Mouse (Mus musculus): ENCODE results near the gene 1500009C09Rik.
A peak's percentile ranks its signal among the peaks of the same experiment; 100 is the strongest.

The 1500009C09Rik gene

DNA sequence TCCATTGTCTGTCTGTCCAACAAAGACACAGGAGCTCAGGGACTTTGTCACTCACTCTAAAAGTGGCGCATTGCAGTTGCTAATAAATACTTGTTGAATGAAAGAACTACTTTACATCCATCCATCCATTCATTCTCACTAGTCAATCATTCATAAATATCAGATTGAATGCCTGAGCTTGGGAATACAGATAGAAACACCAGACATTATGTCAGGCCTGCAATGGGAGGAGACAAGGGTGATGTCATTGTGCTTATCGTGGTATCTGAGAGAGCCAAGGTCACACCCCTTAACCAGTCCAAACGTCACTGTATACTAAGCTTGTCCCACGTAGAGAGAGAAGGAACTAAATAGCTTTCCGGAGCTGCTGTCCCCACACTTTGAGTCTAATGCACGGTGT lies at the start of gene 1500009C09Rik:
Gene 1500009C09Rik, plus strand, starts transcription at position 301 of the 400 bp plus-strand sequence.
- DNase-seq (ENCODE audit: low read depth) = peak; percentile 38

DNA sequence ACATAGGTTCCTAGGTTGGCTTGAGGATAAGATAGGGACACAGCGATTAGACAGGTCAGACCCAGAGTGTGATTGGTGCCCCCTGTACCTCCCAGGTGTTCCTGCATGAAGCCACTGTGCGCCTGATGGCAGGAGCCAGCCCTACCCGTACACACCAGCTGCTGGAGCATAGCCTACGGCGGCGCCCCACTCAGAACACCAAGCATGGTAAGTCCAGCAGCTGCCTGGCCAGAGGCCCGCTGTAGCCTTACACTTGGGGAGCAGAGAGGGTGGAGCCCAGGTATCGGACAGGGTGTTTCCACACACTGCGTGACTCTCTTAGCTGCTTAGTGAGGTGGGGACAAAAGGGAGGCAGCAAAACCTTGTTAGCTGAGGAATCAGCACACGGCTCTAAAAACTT lies 49.1 kb upstream of the 1500009C09Rik start:
- DNase-seq (ENCODE audit: low read depth) = no peak

DNA sequence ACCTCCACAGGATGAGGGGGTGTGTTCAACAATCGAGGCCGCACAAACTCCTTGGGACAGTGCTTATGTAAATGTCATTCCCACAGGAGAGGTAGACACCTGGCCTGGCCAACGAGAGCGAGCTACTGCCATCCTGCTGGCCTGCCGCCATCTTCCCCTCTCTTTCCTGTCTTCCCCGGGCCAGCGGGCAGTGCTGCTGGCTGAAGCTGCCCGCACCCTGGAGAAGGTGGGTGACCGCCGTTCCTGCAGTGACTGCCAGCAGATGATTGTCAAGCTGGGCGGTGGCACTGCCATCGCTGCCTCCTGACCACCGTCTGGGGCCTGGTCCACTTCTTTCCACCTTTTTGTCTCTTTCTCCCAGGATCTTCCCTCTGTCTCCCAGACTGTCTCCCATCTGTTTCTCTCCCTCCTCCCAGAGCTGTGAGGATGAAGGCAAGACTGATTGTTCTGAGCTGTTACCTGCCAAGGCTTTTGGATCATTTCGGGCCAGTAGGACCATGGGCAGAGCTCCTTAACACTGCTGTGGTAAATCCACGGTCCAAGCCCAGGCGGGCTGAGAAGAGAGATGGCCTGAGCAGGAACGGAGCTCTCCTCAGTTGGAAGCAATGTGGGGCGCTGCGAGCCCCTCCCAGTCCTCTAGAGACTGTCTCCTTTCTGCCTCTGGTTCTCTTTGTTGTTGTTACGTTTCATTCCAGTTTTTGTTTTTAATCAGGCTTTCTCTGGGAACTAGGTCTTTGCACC lies 48.4 kb upstream of the 1500009C09Rik start:
- DNase-seq (ENCODE audit: low read depth) = no peak

DNA sequence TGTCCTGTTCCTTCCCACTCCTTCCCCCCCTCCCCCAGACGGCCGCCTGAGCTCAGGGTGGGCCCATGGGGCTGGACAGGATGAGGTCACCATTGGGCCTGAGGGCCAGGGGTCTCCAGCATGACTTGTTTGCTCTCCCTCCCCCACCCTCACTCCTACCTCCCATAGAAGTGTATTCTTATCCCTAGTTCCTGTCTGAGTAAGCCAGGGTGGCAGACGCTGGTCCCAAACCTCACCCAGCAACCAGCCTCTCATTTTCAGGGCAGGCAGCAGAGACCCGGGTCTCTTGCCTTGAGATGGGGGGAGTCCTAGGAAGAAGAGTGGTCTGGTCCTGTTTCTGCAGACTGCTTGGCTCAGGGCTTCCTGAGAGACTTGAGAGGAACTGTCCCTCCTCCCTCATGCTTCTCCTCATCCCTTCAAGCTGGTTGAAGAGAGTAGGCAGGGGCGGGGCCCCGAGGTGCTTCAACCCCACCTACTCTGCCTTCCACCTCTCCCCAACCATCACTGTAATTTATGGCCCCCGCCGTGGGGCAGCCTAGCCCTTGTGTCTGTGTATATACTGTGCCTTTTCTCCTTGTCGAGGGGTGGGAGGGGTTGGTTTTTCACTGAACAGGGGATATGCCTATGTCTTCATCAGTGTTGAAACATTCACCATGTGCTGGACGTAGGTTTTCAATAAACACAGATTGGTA lies 47.4 kb upstream of the 1500009C09Rik start:
- DNase-seq (ENCODE audit: low read depth) = no peak

DNA sequence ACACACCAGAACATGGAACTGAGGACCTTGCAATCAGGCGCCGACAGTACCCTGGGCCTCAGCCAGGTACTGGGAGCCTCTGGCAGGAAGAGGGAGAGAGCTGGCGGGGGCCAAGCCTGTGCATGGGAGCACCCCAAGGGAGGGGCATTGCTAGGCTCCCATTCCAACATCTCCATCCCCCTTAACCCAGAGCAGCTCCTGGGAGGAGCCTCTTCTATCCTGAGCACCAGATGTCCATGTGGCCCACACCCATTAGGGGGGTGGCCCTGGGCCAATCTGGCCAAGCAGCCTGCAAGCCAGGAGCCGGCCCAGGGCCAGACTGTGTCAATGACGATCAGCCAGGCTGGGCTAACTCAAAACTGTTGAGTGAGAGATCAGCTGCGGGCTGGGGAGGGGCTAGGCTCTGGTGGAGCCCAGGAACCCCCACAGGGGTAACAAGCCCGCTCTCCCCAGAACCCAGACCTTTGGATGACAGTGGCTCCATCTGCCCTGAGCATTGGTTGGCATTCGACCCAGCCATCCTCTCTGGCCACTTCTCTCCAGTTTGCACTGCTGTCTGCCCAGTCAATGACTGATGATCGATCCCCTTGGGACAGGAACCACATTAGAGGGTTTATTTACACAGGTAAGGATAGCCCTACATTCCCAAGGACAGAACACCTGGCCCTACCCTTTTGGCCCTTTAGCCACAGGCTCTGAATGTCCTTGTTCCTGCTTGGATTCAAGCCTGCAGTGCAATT lies 45.7 kb upstream of the 1500009C09Rik start:
- DNase-seq (ENCODE audit: low read depth) = no peak

DNA sequence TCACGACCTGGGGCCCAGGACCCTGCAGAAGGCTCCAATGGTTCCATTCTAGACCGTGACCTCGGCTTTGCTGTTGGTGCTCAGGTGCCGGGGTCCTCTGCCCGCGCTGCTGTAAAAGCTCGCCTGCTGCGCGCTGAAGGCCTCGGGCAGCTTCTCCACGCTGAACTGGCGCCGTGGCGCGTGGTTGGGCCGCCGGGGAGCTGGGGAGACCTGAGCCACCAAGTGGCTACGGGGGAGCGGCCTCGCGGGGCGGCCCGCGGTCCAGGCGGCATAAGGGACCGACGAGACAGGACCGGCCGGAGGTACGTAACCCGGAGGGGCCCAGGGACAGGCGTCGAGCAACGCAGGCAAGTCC lies 45.1 kb upstream of the 1500009C09Rik start:
- DNase-seq (ENCODE audit: low read depth) = no peak

DNA sequence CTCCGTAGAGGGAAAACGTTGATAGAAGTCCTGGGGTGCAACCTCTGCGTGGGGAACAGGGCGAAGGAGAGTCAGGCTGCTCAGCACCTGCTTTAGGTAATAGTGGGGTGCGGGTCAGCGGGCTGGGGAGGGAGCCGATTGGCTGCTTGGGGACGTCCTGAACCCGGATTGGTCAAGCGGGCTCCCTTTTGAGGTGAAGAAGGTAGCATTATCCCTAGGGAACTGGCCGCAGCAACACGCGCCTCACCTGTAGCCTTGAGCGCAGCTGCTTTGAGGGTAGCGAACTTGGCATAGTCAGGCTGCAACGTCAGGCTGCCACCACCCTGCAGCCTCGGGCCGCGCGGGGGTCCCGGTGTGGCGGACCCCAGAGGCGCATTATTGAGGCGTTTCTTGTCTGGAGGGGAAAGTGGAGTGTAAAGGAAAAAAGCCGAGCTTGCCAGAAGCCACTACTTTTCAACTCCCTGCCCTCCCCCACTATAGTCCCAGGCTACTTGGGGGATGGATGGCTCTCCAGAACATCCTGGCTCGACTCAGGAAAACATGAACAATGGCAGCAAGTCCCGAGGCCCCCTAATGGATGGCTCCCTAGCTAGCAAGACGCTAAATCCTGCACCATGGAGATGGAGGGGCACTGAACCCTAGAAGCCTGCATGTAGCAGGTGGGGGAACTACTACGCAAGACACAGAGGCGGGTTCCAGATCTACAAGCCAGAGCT lies 44.5 kb upstream of the 1500009C09Rik start:
- DNase-seq (ENCODE audit: low read depth) = no peak

DNA sequence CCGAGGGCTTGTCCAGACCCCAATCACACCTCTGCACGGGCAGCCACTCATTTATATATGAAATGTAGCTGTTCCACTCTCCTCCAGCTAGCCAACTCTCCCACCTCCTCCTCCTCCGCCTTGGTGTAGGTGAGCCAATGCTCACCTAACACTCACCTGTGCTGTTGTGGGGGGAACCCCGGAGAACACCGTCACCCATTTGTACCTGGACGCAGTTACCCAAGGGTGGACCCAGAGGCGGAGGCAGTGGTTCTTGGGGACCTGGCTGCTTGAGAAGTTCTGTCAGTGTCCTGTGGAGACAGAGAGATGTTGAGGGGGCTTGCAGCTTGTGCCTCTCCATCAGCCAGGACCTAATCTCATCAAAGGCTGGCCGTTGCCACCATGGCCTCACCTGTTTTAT lies 43.9 kb upstream of the 1500009C09Rik start:
- DNase-seq (ENCODE audit: low read depth) = no peak

DNA sequence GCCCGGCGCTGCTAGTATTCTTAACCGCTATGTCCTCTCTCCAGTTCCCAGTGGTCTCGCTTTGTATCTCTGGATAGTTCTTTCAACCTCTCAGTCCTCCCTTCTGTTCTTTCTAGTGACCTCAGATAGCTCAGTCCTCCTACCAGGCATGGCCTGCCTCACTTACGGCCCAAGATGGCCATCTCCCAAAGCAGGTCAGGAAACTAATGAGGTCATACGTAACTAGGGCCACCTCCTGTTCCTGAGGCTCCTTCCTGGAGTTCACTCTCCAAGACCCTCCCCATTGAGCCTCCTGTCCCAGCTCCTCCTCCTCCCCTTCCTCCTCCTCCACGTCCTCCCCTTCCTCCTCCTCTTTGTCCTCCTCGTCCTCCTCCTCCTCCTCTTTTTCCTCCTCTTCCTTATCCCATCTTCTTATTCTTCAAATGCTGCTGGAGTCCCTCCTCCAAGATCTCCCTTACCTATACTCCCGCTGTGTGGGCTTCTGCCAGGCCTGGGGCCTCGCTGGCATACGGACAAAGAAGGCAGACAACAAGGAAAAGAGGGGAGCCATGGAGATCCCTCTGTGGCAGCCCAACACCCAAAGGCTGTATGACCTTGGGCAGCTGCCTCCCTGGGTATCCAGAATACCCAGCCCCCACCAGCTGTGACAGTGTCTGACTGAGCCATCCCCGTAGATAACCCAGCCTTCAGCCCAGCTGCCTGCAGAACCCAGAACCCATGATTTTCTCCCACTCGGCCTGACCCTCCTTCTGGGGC lies 42.7 kb upstream of the 1500009C09Rik start:
- no peak for DNase-seq (ENCODE audit: low read depth)

DNA sequence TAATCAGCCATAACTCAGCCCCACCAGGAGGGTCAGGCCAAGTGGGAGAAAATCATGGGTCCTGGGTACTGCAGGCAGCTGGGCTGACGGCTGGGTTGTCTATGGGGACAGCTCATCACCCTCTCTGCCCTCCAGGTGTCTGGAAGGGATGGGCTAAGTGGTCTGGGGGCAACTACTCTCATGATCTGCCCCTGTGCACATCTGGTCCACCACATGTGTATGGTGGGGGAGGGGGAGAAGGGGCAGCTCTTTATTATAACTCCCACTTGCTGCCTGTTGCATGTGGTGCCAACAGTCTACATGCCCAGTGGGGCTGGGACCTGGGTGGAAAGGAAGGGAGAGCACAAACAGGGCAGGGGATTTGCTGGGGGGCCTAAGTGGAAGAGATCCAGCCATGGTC lies 41.4 kb upstream of the 1500009C09Rik start:
- no peak for DNase-seq (ENCODE audit: low read depth)

DNA sequence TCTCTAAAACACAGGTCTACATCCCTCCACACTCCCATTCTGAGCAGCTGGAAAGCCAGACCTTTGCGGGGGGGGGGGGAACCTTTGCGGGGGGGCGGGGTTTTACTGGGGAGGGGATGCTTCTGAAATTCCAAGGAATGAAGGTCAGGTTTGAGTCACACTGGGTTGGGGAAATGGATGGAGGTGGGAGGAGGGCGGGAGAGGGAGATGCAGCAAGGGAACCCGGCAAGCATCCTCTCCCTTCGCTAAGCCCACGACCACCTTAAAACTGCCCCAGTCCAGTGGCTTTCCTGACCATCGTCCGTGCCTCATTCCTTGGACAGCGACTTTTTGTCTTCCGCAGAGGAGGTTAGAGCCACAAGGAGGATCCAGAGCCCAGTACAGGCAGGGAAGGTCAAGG lies 40.9 kb upstream of the 1500009C09Rik start:
- no peak for DNase-seq (ENCODE audit: low read depth)

DNA sequence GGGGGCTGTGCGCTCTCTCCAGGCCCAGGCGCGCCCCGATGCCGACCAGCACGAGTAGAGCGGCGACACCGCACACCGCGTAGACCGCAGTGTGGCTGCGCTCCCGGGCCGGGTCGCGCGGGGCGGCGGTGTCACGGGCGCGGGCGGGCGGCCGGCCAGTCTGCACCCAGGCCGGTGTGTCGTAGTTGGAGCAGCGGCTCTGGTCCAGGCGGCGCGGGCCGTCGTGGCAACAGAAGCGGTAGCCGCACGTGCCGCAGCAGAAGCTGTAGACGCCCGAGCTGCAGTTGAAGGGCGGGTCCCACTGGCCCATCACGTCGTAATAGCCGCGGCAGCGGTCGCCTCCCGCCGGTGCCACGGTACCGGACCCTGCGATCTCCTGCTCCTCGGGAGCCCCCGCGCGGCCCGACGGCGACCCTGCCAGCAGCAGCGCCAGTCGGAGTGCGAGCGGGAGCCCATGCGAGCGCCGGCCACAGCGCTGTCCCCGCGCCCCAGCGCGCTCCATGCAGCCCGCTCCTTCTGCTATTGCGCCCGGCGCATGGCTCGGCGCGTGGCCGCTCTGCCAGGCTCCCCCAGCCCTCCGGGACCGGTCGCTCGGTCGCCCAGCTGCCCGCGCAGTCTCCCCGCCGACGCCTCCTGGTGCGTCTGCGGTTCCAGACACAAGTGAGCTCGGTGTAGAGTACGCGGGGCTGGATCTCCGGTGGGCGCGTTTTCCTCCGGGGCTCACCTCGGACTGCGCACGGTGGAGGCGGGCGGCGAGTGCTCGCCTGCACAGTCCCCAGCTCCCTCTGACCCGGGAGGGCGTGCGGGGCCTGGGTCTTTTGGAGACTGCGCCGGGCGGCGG lies 40.1 kb upstream of the 1500009C09Rik start:
- DNase-seq (ENCODE audit: low read depth) = no peak

DNA sequence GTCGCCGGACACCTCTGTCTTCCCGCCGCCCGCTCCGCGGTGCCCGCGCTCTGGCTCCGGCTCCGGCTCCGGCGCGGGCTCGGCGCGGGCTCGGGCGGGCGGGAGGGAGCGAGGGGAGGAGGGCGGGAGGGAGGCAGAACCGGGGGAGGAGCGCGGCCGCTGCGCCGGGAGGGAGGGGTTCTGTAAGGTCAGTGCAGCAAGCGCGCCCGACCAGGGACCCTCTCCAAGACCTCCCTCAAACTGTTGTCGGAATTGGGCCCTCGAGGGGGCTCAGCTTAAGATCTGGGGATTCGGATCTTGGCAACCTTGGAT lies 39.5 kb upstream of the 1500009C09Rik start, which contains the start of gene Shisa8:
Gene Shisa8, minus strand, starts transcription at position 64 of the 312 bp plus-strand sequence.
- no peak for DNase-seq (ENCODE audit: low read depth)

DNA sequence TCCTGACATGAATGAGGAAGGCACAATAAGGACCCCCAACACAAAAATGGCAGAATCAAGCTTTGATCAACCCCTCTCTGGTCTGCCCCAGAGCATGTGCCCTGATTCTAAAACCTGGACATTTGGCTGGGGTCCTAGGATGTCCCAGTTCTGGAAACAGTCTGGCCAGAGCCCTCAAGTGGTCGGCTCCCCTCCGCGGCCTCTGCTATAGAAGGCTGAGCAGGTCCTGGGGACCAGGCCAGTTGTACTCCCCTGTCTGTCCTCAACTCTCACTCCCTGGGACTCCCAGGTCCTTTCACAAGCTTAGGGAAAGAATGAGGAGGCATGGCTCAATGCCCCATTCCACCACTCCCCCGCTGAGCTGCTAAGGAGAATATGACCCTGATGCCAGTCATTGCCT lies 39.0 kb upstream of the 1500009C09Rik start:
- no peak for DNase-seq (ENCODE audit: low read depth)

DNA sequence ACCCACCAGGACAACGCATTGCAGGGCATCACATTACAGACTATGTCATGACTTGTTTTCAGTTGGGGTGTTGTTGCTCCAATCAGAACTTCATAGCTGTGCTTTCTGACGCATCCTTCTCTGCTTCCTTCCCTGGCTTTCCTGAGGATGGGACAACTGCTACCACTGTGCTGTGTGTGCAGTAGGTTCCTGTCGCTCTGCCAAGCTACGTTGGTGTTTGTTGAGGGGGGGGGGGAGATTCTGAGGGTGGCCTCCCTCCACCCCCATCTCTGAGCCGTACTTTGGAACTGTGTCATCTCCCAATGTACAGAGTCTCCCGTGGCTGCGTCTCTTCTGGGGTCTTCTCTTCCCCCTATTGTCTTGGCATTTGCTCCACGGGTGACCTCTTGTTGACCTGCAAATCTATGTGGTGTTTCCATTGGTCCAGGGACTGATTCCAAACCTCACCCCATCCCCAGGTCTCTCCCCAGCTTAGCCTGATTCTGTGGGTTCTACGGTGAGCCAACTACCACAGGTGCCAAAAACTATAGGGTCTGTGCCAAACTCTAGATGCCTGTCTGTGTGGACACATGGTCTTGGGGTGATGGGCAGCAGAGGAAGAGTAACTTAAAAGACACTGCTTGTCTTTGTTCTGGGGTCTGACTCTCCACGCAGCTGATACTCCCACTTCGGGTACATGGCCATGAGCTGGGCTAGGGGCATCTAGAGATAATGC lies 36.7 kb upstream of the 1500009C09Rik start:
- no peak for DNase-seq (ENCODE audit: low read depth)

DNA sequence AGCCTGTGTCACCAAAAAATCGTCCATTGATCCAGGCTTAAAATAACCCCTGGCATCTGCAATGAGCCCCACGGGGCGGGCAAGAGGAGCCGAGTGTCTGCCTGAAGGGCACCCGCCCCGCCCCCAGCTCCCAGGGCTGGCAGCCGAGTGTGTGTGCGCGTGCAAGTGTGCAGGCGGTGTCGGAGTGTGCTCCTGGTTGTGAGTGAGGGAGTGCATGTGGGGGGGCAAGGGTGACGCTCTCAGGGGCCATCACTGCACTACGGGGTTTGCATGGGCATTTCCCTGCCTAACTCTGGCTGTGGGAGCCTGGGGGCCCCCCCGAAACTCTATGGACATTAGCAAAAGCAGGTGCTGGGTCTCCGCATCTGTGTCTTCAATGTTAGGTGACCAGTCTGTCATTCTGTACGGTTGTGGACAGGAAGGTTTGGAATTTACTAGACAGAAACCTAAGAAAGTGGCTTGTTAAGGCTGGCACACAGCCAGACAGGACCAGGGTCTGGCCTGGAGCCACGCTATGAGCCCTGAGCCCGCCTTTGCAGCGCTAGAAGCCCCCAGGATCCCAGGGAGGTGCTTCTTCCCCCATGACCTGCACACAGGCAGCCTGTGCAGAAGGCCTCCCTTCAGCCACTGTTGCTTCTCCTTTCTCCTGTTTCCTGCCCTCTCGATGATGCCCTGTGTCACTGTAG lies 35.9 kb upstream of the 1500009C09Rik start:
- no peak for DNase-seq (ENCODE audit: low read depth)

DNA sequence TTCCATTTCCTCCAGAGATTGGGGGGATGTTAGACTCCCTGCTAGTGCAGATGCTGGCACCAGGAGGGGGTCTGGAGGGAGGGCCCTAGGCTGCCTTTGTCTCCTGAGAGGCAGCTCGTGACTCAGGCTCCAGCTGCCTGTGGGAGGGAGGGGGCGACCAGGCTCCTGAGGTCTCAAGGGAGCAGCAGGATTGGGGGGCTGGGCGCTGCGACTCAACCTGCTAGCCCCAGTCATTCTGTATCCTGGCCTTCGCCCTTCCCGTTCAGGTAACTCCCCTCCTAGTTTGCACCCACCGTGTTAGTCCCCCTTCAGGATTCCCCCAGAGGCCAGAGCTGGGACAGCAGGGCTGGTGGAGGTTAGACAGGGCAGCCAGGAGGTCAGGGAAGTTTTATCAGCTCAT lies 35.2 kb upstream of the 1500009C09Rik start:
- DNase-seq (ENCODE audit: low read depth) = no peak

DNA sequence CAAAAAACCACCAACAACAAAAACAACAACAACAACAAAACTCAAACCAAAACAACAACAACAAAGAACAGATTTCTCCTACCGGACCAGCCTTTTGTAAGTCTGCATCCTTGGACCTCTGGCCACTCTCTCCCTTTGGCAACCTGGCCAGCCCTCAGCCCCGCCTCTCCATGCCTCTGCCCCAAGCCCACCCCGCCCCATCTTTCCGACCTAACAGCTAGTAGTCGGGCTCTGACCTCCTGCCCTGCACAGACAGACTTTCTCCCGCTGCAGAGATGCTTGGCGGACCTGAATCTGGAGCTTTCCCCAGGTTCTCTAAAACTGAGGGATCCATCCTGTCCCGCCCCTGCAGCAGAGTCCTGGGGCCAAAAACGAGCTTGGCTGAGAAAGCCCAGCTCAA lies 34.2 kb upstream of the 1500009C09Rik start:
- DNase-seq (ENCODE audit: low read depth) = no peak
